Mouse (Mus musculus) kidney, embryonic 14.5 days (tissue): ENCODE results near the gene Faf1. TPM values are rescaled to one million over a fixed set of nuclear protein-coding genes. Genes with fewer than 3 reads are reported as not detected.

Experiments used
- ATAC-seq: fragments of 200-750 bp; cut with Nextera tagmentation; 2 replicates; pipeline ENCODE4 v1.8.0; 2017; ENCODE audit warnings: moderate number of reproducible peaks, mild to moderate bottlenecking, moderate TSS enrichment, moderate library complexity; ENCODE audit not compliant: low FRiP score, low TSS enrichment
- H3K27ac ChIP-seq: fragments of 300-500 bp; sonication (generic); 2 replicates; pipeline ENCODE4 v1.5.1; 2014; ENCODE audit warnings: low read depth, mild to moderate bottlenecking, low read length, moderate library complexity, mixed read lengths
- H3K27me3 ChIP-seq: fragments of 300-500 bp; sonication (generic); 2 replicates; pipeline ENCODE4 v1.6.1; 2014; ENCODE audit warnings: mild to moderate bottlenecking, low read length; ENCODE audit not compliant: control insufficient read depth, insufficient read depth
- H3K36me3 ChIP-seq: fragments of 300-500 bp; sonication (generic); 2 replicates; pipeline ENCODE4 v1.6.1; 2014; ENCODE audit warnings: low read length, mixed read lengths; ENCODE audit not compliant: control insufficient read depth, insufficient read depth
- H3K4me1 ChIP-seq: fragments of 300-500 bp; sonication (generic); 2 replicates; pipeline ENCODE4 v1.6.1; 2014; ENCODE audit warnings: low read length, mixed read lengths; ENCODE audit not compliant: control insufficient read depth, insufficient read depth
- H3K4me2 ChIP-seq: fragments of 300-500 bp; sonication (generic); replicated peaks from 2 replicates; pipeline ENCODE4 v1.6.1; 2014; ENCODE audit warnings: low read depth, mild to moderate bottlenecking, low read length
- H3K4me3 ChIP-seq: fragments of 300-500 bp; sonication (generic); 2 replicates; pipeline ENCODE4 v1.5.1; 2014; ENCODE audit warnings: mild to moderate bottlenecking, low read length
- H3K9ac ChIP-seq: fragments of 300-500 bp; sonication (generic); 2 replicates; pipeline ENCODE4 v1.6.1; 2014; ENCODE audit warnings: low read depth, mild to moderate bottlenecking, low read length, moderate library complexity
- H3K9me3 ChIP-seq: fragments of 300-500 bp; sonication (generic); 2 replicates; pipeline ENCODE4 v1.6.1; 2016; ENCODE audit warnings: low read length; ENCODE audit not compliant: control insufficient read depth
- WGBS: fragments of 180-500 bp; shearing (Covaris S2); extraction: QIAGEN DNeasy Blood & Tissue Kit; methylation state at CpG from one replicate; pipeline ENCODE4 v1.1.7; 2014; 5-methylcytosine and 5-hydroxymethylcytosine counted together
- polyA plus RNA-seq: library from polyadenylated mRNA; unstranded; fragments of >200 nt; fragmentation: Nextera tagmentation; extraction: Ambion mirVana; gene quantifications from 2 replicates; pipeline ENCODE4 v1.2.1, GENCODE M21; 2014

Gene Faf1
- polyA plus RNA-seq, 1 experiment from 2014 or later: 34.3 TPM

DNA sequence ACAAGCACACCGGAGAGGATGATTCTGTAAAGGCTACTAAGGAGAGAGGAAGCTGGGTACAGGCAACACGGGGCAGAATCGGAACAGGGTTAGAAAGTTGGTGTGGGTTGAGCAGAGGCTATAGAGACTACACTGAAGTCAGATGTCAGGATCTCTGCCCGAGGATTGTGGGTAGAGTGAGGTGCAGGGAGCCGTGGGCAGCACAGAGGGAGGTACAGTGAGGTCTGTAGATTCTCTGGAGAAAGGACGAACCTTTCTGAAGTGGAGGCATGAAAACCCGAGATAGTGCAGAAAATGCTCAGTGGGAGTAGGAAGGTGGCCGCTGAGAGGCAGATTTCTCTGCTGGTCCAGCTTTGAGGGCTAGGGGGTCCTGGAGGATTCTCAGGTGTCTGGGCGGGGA lies 309.9 kb downstream of the Faf1 start:
- no peak for ATAC-seq
- WGBS: 2% methylated on average over 9 of the region's 9 CpGs
- peaks cover 93% of the 10 kb centered on the region for H3K27me3 ChIP-seq
- H3K9ac ChIP-seq: no peak overlapping the region
- no peaks in the 10 kb centered on the region for H3K36me3 ChIP-seq
- H3K4me2 ChIP-seq: no peak overlapping the region
- no peak overlapping the region for H3K27ac ChIP-seq
- H3K4me3 ChIP-seq: no peak overlapping the region
- no peaks in the 10 kb centered on the region for H3K9me3 ChIP-seq
- H3K4me1 ChIP-seq: peaks cover 13% of the 10 kb centered on the region; the same call in 1 of the 2 replicates

GRCm38 (mm10) chr4:109986748-109987355 lies 310.5 kb downstream of the Faf1 start:
- WGBS: 3% methylated on average over 13 of the region's 13 CpGs
- Histone ChIP-seq H3K4me2 (no peak overlapping the region), H3K9me3 (no peaks in the 10 kb centered on the region), H3K4me3 (no peak overlapping the region), H3K36me3 (no peaks in the 10 kb centered on the region), H3K4me1 (peaks cover 11% of the 10 kb centered on the region; the same call in 1 of the 2 replicates), H3K9ac (no peak overlapping the region), H3K27me3 (peaks cover 90% of the 10 kb centered on the region), H3K27ac (no peak overlapping the region)
- no peak for ATAC-seq

GRCm38 (mm10) chr4:109987560-109988362 lies 311.4 kb downstream of the Faf1 start:
- Histone ChIP-seq H3K9me3 (no peaks in the 10 kb centered on the region), H3K4me2 (no peak overlapping the region), H3K27me3 (peaks cover 86% of the 10 kb centered on the region), H3K36me3 (no peaks in the 10 kb centered on the region), H3K4me1 (peaks cover 4% of the 10 kb centered on the region; the same call in 1 of the 2 replicates), H3K9ac (no peak overlapping the region), H3K4me3 (no peak overlapping the region), H3K27ac (no peak overlapping the region)
- 2% methylated on average over 20 of the region's 20 CpGs for WGBS
- no peak for ATAC-seq

DNA sequence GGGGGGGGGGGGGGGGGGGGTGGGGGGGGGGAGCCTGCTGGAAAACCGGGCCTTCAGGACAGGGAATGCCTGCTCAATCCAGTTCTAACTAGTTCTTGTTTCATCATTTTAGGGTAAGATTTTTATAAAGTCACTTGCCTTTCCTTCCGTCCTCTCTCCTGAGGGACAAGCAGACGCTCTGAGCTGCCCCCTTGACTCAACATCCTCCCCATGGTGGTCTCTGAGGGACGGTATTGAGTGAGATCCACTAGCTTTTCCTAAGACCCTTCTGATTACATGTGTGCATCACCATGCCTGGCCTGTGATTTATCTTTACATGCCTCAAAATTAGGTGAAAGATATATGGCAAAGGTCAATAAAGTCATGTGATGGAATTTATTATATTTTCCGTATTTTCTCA lies 312.0 kb downstream of the Faf1 start:
- H3K27ac ChIP-seq: no peak overlapping the region
- H3K4me1 ChIP-seq: peaks cover 4% of the 10 kb centered on the region; the same call in 1 of the 2 replicates
- H3K9ac ChIP-seq: no peak overlapping the region
- no peak overlapping the region for H3K4me2 ChIP-seq
- no peak overlapping the region for H3K4me3 ChIP-seq
- no peaks in the 10 kb centered on the region for H3K36me3 ChIP-seq
- ATAC-seq: no peak
- H3K9me3 ChIP-seq: no peaks in the 10 kb centered on the region
- peaks cover 82% of the 10 kb centered on the region for H3K27me3 ChIP-seq
- WGBS: 6% methylated on average over 5 of the region's 5 CpGs

DNA sequence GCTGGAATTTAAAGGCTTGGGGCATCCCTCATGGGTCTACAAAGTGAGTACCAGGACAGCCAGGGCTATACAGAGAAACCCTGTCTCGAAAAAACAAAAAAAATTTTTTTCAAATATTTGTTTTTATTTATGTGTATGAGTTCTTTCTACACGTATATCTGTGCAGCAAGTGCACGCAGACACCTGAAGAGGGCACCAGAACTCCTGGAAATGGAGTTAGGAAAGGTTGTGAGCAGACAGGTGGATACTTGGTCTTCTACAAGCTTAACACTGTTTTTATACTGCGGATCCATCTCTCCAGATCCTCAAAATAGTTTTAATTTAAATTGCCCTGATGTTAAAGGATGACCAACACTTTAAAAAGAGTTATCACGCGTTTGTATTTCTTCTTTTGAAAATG lies 312.8 kb downstream of the Faf1 start:
- Histone ChIP-seq H3K4me2 (no peak overlapping the region), H3K27me3 (peaks cover 74% of the 10 kb centered on the region), H3K9ac (no peak overlapping the region), H3K4me1 (no peaks in the 10 kb centered on the region), H3K9me3 (no peaks in the 10 kb centered on the region), H3K4me3 (no peak overlapping the region), H3K36me3 (no peaks in the 10 kb centered on the region), H3K27ac (no peak overlapping the region)
- 32% methylated on average over 6 of the region's 6 CpGs for WGBS
- ATAC-seq: no peak

DNA sequence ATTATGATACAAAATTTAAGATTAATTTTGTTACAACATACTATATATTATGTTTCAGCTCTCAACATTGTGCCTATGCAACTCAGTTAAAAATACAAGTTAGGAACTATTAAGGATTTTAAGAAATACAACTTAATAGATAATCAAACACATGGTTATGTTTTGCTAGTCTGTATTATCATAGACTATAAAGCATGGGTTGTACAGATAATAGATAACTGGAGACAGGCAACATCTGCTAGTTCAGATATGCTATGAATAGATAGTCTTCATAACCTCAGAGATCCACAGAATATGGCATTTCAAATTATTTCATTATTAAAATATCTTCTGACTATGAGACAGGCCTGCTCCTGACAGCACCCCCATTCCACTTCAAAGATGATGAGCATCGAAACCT lies 329.7 kb downstream of the Faf1 start:
- Histone ChIP-seq H3K9me3 (no peaks in the 10 kb centered on the region), H3K27ac (no peak overlapping the region), H3K4me2 (no peak overlapping the region), H3K9ac (no peak overlapping the region), H3K27me3 (no peaks in the 10 kb centered on the region), H3K4me3 (no peak overlapping the region), H3K4me1 (no peaks in the 10 kb centered on the region), H3K36me3 (no peaks in the 10 kb centered on the region)
- ATAC-seq: no peak
- WGBS: 98% methylated on average over 1 of the region's 1 CpGs

Other genes with a start within 250 kb of the Faf1 start
- 31.0 and 44.8 TPM in 2 replicates for gene Rnf11, start 191.9 kb upstream of the Faf1 start, polyA plus RNA-seq
- not detected in 2 replicates for gene 4930522H14Rik, start 145.3 kb upstream of the Faf1 start, polyA plus RNA-seq
- 2.8 and 3.2 TPM in 2 replicates for gene Cdkn2c, start 9.4 kb upstream of the Faf1 start, polyA plus RNA-seq